Mouse (Mus musculus) thymus, adult 2 months (tissue): ENCODE measurements at regions not wholly inside any gene's neighbourhood (a gene's known extent, or its start where the extent isn't known, plus 50 kb on each side); places are given as distances from the start of the nearest gene placed in this dataset.

Experiments used
- CTCF ChIP-seq: fragments of 200-500 bp; IDR thresholded peaks from 2 replicates; pipeline ENCODE4 v1.5.1; 2012; ENCODE audit warnings: mild to moderate bottlenecking, control low read depth, low read length, moderate library complexity, borderline replicate concordance; ENCODE audit not compliant: control insufficient read depth, poor library complexity, insufficient read depth; ENCODE audit errors: extremely low read depth
- POLR2A ChIP-seq: fragments of 200-500 bp; IDR thresholded peaks from 2 replicates; pipeline ENCODE4 v1.6.1; 2012; ENCODE audit warnings: mild to moderate bottlenecking, low read length, control low read depth, moderate library complexity; ENCODE audit not compliant: control insufficient read depth, poor library complexity, insufficient read depth; ENCODE audit errors: extremely low read depth

- TF ChIP-seq CTCF: no peak
- TF ChIP-seq POLR2A: no peak
These were observed 212.5 kb upstream of the Got2 start for GRCm38 (mm10) chr8:96100817-96101216.
